Mouse (Mus musculus): ENCODE measurements at regions not wholly inside any gene's neighbourhood (a gene's known extent, or its start where the extent isn't known, plus 50 kb on each side); places are given as distances from the start of the nearest gene placed in this dataset.

GRCm38 (mm10) chrX:166766991-166767390 is 181.5 kb upstream of the Egfl6 start:
- no peak overlapping the region for H3K27ac ChIP-seq
- no peak for ATAC-seq
- 80% methylated on average over 6 of the region's 6 CpGs for WGBS
- H3K9me3 ChIP-seq, result no peaks in the 10 kb centered on the region
- H3K9ac ChIP-seq, result no peak overlapping the region
- H3K4me1 ChIP-seq (replicated peaks), result no peaks in the 10 kb centered on the region
- H3K4me2 ChIP-seq (replicated peaks), result no peak overlapping the region
- no peaks in the 10 kb centered on the region for H3K36me3 ChIP-seq
- no peaks in the 10 kb centered on the region for H3K27me3 ChIP-seq (replicated peaks)
- H3K4me3 ChIP-seq (replicated peaks), result no peak overlapping the region

GRCm38 (mm10) chrX:166765647-166766046 is 180.1 kb upstream of the Egfl6 start:
- H3K27me3 ChIP-seq (replicated peaks), result no peaks in the 10 kb centered on the region
- no peak overlapping the region for H3K27ac ChIP-seq
- H3K4me3 ChIP-seq (replicated peaks), result no peak overlapping the region
- no peaks in the 10 kb centered on the region for H3K36me3 ChIP-seq
- 71% methylated on average over 2 of the region's 2 CpGs for WGBS
- no peaks in the 10 kb centered on the region for H3K4me1 ChIP-seq (replicated peaks)
- H3K9me3 ChIP-seq, result no peaks in the 10 kb centered on the region
- no peak overlapping the region for H3K9ac ChIP-seq
- H3K4me2 ChIP-seq (replicated peaks), result no peak overlapping the region
- no peak for ATAC-seq

- H3K27me3 ChIP-seq (replicated peaks), result 0 out of 2 replicates have a peak, but pooled peaks cover 4% of the 10 kb centered on the region
- WGBS, result 85% methylated on average over 2 of the region's 2 CpGs
Observed at GRCm38 (mm10) chrX:166762098-166762497, 176.6 kb upstream of the Egfl6 start.

GRCm38 (mm10) chrX:166757152-166757551 is 171.6 kb upstream of the Egfl6 start:
- Histone ChIP-seq H3K36me3 (no peaks in the 10 kb centered on the region), H3K4me3 (replicated peaks) (no peak overlapping the region), H3K27me3 (replicated peaks) (0 out of 2 replicates have a peak, but pooled peaks cover 4% of the 10 kb centered on the region), H3K4me1 (replicated peaks) (no peaks in the 10 kb centered on the region), H3K9ac (no peak overlapping the region), H3K9me3 (no peaks in the 10 kb centered on the region), H3K4me2 (replicated peaks) (no peak overlapping the region), H3K27ac (no peak overlapping the region)
- no peak for ATAC-seq
- 75% methylated on average over 1 of the region's 1 CpGs for WGBS

More at GRCm38 (mm10) chrX:166762098-166762497, 176.6 kb upstream of the Egfl6 start:
- H3K36me3 ChIP-seq, result no peaks in the 10 kb centered on the region
- no peak overlapping the region for H3K9ac ChIP-seq
- no peak overlapping the region for H3K27ac ChIP-seq
- no peak overlapping the region for H3K4me2 ChIP-seq (replicated peaks)
- no peak overlapping the region for H3K4me3 ChIP-seq (replicated peaks)
- no peak for ATAC-seq
- no peaks in the 10 kb centered on the region for H3K4me1 ChIP-seq (replicated peaks)
- no peaks in the 10 kb centered on the region for H3K9me3 ChIP-seq

GRCm38 (mm10) chrX:166754967-166755654 is 169.6 kb upstream of the Egfl6 start:
- H3K36me3 ChIP-seq, result no peaks in the 10 kb centered on the region
- no peak overlapping the region for H3K4me2 ChIP-seq (replicated peaks)
- no peaks in the 10 kb centered on the region for H3K9me3 ChIP-seq
- H3K27ac ChIP-seq, result no peak overlapping the region
- no peak for ATAC-seq
- H3K4me3 ChIP-seq (replicated peaks), result no peak overlapping the region
- 0 out of 2 replicates have a peak, but pooled peaks cover 4% of the 10 kb centered on the region for H3K27me3 ChIP-seq (replicated peaks)
- H3K4me1 ChIP-seq (replicated peaks), result no peaks in the 10 kb centered on the region
- 67% methylated on average over 3 of the region's 3 CpGs for WGBS
- no peak overlapping the region for H3K9ac ChIP-seq

GRCm38 (mm10) chrX:166749055-166749679 is 163.6 kb upstream of the Egfl6 start:
- Histone ChIP-seq H3K4me2 (replicated peaks) (no peak overlapping the region), H3K9me3 (no peaks in the 10 kb centered on the region), H3K36me3 (no peaks in the 10 kb centered on the region), H3K27ac (no peak overlapping the region), H3K27me3 (replicated peaks) (no peaks in the 10 kb centered on the region), H3K4me1 (replicated peaks) (no peaks in the 10 kb centered on the region), H3K4me3 (replicated peaks) (no peak overlapping the region), H3K9ac (no peak overlapping the region)
- ATAC-seq, result no peak
- WGBS, result 81% methylated on average over 8 of the region's 8 CpGs

- Histone ChIP-seq H3K27ac (no peak overlapping the region), H3K4me2 (replicated peaks) (no peak overlapping the region), H3K9me3 (no peaks in the 10 kb centered on the region), H3K4me3 (replicated peaks) (no peak overlapping the region), H3K4me1 (replicated peaks) (no peaks in the 10 kb centered on the region), H3K36me3 (no peaks in the 10 kb centered on the region), H3K9ac (no peak overlapping the region), H3K27me3 (replicated peaks) (no peaks in the 10 kb centered on the region)
- 71% methylated on average over 2 of the region's 2 CpGs for WGBS
- no peak for ATAC-seq
Observed at GRCm38 (mm10) chrX:166731354-166731753, 145.8 kb upstream of the Egfl6 start.

- H3K4me3 ChIP-seq (replicated peaks), result no peak overlapping the region
- H3K27ac ChIP-seq, result no peak overlapping the region
- 80% methylated on average over 2 of the region's 2 CpGs for WGBS
- no peaks in the 10 kb centered on the region for H3K36me3 ChIP-seq
- no peaks in the 10 kb centered on the region for H3K27me3 ChIP-seq (replicated peaks)
- no peaks in the 10 kb centered on the region for H3K4me1 ChIP-seq (replicated peaks)
- H3K4me2 ChIP-seq (replicated peaks), result no peak overlapping the region
- H3K9ac ChIP-seq, result no peak overlapping the region
- ATAC-seq, result no peak
- no peaks in the 10 kb centered on the region for H3K9me3 ChIP-seq
Observed at GRCm38 (mm10) chrX:166728622-166728928, 143.1 kb upstream of the Egfl6 start.

- 52% methylated on average over 7 of the region's 7 CpGs for WGBS
- Histone ChIP-seq H3K9ac (no peak overlapping the region), H3K4me1 (replicated peaks) (no peaks in the 10 kb centered on the region), H3K4me2 (replicated peaks) (no peak overlapping the region), H3K27ac (no peak overlapping the region), H3K27me3 (replicated peaks) (no peaks in the 10 kb centered on the region), H3K36me3 (no peaks in the 10 kb centered on the region), H3K4me3 (replicated peaks) (no peak overlapping the region), H3K9me3 (no peaks in the 10 kb centered on the region)
- no peak for ATAC-seq
Observed at GRCm38 (mm10) chrX:166727823-166728621, 142.5 kb upstream of the Egfl6 start.

- no peaks in the 10 kb centered on the region for H3K36me3 ChIP-seq
- H3K9me3 ChIP-seq, result no peaks in the 10 kb centered on the region
- no peaks in the 10 kb centered on the region for H3K27me3 ChIP-seq (replicated peaks)
- no peaks in the 10 kb centered on the region for H3K4me1 ChIP-seq (replicated peaks)
- ATAC-seq, result no peak
- no peak overlapping the region for H3K9ac ChIP-seq
- H3K4me3 ChIP-seq (replicated peaks), result no peak overlapping the region
- no peak overlapping the region for H3K4me2 ChIP-seq (replicated peaks)
- WGBS, result 77% methylated on average over 6 of the region's 6 CpGs
- no peak overlapping the region for H3K27ac ChIP-seq
Observed at GRCm38 (mm10) chrX:166725761-166726503, 140.4 kb upstream of the Egfl6 start.

- no peak overlapping the region for H3K9ac ChIP-seq
- H3K9me3 ChIP-seq, result no peaks in the 10 kb centered on the region
- no peak overlapping the region for H3K4me2 ChIP-seq (replicated peaks)
- no peaks in the 10 kb centered on the region for H3K4me1 ChIP-seq (replicated peaks)
- no peak for ATAC-seq
- no peaks in the 10 kb centered on the region for H3K36me3 ChIP-seq
- H3K4me3 ChIP-seq (replicated peaks), result no peak overlapping the region
- H3K27ac ChIP-seq, result no peak overlapping the region
- H3K27me3 ChIP-seq (replicated peaks), result no peaks in the 10 kb centered on the region
Observed at GRCm38 (mm10) chrX:166718075-166718474, 132.6 kb upstream of the Egfl6 start.

GRCm38 (mm10) chrX:166709306-166709705 is 123.8 kb upstream of the Egfl6 start:
- ATAC-seq, result no peak
- no peak overlapping the region for H3K27ac ChIP-seq
- no peaks in the 10 kb centered on the region for H3K36me3 ChIP-seq
- no peak overlapping the region for H3K4me3 ChIP-seq (replicated peaks)
- no peaks in the 10 kb centered on the region for H3K9me3 ChIP-seq
- no peaks in the 10 kb centered on the region for H3K27me3 ChIP-seq (replicated peaks)
- no peaks in the 10 kb centered on the region for H3K4me1 ChIP-seq (replicated peaks)
- no peak overlapping the region for H3K9ac ChIP-seq
- H3K4me2 ChIP-seq (replicated peaks), result no peak overlapping the region
- 79% methylated on average over 2 of the region's 2 CpGs for WGBS

Data from intestine, embryonic 15.5 days (tissue).